Comparison of ENCODE assay signal across 17 mouse cellular contexts in the genomic region with DNA sequence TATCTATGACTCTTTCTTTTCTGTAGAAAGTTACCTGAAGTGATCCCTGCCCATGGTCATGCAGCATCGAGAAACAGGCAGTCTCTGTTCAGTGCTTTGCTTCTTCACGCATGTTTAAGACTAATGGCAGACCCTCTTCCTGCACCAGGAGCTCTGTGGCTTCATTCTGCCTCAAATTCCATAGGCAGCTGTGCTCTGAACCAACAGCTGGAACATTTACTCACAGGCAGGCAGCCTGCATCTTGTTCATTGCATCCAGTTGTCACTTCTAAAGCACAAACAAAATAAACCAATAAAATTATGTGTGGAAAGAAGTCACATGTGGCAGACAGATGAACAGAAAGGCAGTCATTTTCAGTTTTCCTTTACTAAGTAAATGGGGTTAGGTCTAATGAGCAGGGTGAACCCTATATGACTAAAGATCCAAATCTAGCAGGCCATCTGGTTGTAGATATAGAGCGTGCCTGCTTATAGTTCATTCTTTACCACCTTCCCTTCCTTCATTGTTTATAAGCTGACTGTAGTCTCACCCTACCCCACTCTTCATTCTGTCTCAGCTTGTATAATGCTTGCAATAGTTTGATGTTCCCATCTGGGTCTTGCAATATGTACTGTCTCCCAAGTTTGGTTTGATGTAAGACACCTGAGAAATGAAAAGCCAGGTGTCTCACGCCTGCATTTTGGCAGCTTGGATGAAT.
A peak's percentile ranks its signal among the peaks of the same experiment; 100 is the strongest.
DNase-seq lines count a peak whose midpoint lies in the region; ATAC-seq and TF ChIP-seq lines count a peak whose summit lies in the region.
"Had no signal": no experiment of that assay in that cellular context is flagged by ENCODE, and none has a peak within 500 bp of the region (broad histone marks: within the 10 kb centered on the region; RNA-seq: fewer than 3 reads in every experiment).

No protein-coding gene starts in this region.

- no peak overlapping the region for H3K4me2 ChIP-seq in hindbrain, embryonic 16.5 days (ENCODE audit: low read length)
- no peak overlapping the region for H3K4me2 ChIP-seq in hindbrain, embryonic 14.5 days (replicated peaks)
- no peak overlapping the region for H3K4me2 ChIP-seq in lung, postnatal 0 days (replicated peaks; ENCODE audit: low read depth, low read length)
- H3K4me2 ChIP-seq in stomach, embryonic 15.5 days, result no peak overlapping the region
- H3K4me2 ChIP-seq in forebrain, postnatal 0 days (ENCODE audit: low read depth), result no peak overlapping the region
- H3K4me2 ChIP-seq: forebrain, embryonic 13.5 days had no signal

- no peaks in the 10 kb centered on the region for H3K4me1 ChIP-seq in hindbrain, embryonic 16.5 days (ENCODE audit: control insufficient read depth, insufficient read depth, low read depth, low read length)
- no peaks in the 10 kb centered on the region for H3K4me1 ChIP-seq in hindbrain, embryonic 14.5 days (replicated peaks; ENCODE audit: control insufficient read depth, insufficient read depth, low read length)
- H3K4me1 ChIP-seq in lung, postnatal 0 days (ENCODE audit: insufficient read depth, low read depth, low read length), result no peaks in the 10 kb centered on the region
- H3K4me1 ChIP-seq in stomach, embryonic 15.5 days, result no peaks in the 10 kb centered on the region
- no peaks in the 10 kb centered on the region for H3K4me1 ChIP-seq in forebrain, postnatal 0 days (ENCODE audit: insufficient read depth)
- H3K4me1 ChIP-seq: forebrain, embryonic 13.5 days; midbrain, embryonic 10.5 days had no signal

- no peaks in the 10 kb centered on the region for H3K27me3 ChIP-seq in hindbrain, embryonic 16.5 days (replicated peaks; ENCODE audit: control insufficient read depth, insufficient read depth, low read length)
- H3K27me3 ChIP-seq in hindbrain, embryonic 14.5 days (ENCODE audit: control insufficient read depth, insufficient read depth, low read length), result no peaks in the 10 kb centered on the region
- H3K27me3 ChIP-seq in lung, postnatal 0 days (replicated peaks; ENCODE audit: insufficient read depth, low read length), result no peaks in the 10 kb centered on the region
- H3K27me3 ChIP-seq in stomach, embryonic 15.5 days (replicated peaks), result no peaks in the 10 kb centered on the region
- no peaks in the 10 kb centered on the region for H3K27me3 ChIP-seq in forebrain, postnatal 0 days (ENCODE audit: insufficient read depth, low read length)
- H3K27me3 ChIP-seq: forebrain, embryonic 13.5 days had no signal

- TF ChIP-seq EP300 in lung, postnatal 0 days (IDR thresholded peaks at IDR 0.05), result no peak

- no peak for TF ChIP-seq CTCF in lung, postnatal 0 days (IDR thresholded peaks at IDR 0.05)
- TF ChIP-seq CTCF in forebrain, postnatal 0 days (IDR thresholded peaks at IDR 0.05; ENCODE audit: low read depth), result no peak

- no peak overlapping the region for H3K27ac ChIP-seq in hindbrain, embryonic 16.5 days (ENCODE audit: low read depth, low read length)
- H3K27ac ChIP-seq in hindbrain, embryonic 14.5 days, result no peak overlapping the region
- H3K27ac ChIP-seq in lung, postnatal 0 days (ENCODE audit: low read length), result no peak overlapping the region
- H3K27ac ChIP-seq in stomach, embryonic 15.5 days, result no peak overlapping the region
- no peak overlapping the region for H3K27ac ChIP-seq in forebrain, postnatal 0 days (ENCODE audit: low read depth, low read length)
- H3K27ac ChIP-seq: forebrain, embryonic 13.5 days; macrophage; midbrain, embryonic 10.5 days had no signal

- no peak overlapping the region for H3K9ac ChIP-seq in hindbrain, embryonic 16.5 days (ENCODE audit: low read depth, low read length)
- no peak overlapping the region for H3K9ac ChIP-seq in hindbrain, embryonic 14.5 days
- H3K9ac ChIP-seq in lung, postnatal 0 days (replicated peaks; ENCODE audit: low read depth), result no peak overlapping the region
- H3K9ac ChIP-seq in stomach, embryonic 15.5 days, result no peak overlapping the region
- H3K9ac ChIP-seq in forebrain, postnatal 0 days, result no peak overlapping the region
- H3K9ac ChIP-seq: forebrain, embryonic 13.5 days had no signal

- peak; percentile 37; the same call in 1 of the 2 replicates for ATAC-seq in hindbrain, embryonic 16.5 days
- no peak for ATAC-seq in hindbrain, embryonic 14.5 days (ENCODE audit: low FRiP score)
- no peak for ATAC-seq in lung, postnatal 0 days
- ATAC-seq in stomach, embryonic 15.5 days (ENCODE audit: insufficient read depth, low FRiP score, low read depth), result peak; percentile 27; the same call in 1 of the 2 replicates
- no peak for ATAC-seq in forebrain, postnatal 0 days
- ATAC-seq: forebrain, embryonic 13.5 days; intestine, postnatal 0 days had no signal

- no peaks in the 10 kb centered on the region for H3K36me3 ChIP-seq in hindbrain, embryonic 16.5 days (ENCODE audit: control insufficient read depth, insufficient read depth, low read length)
- no peaks in the 10 kb centered on the region for H3K36me3 ChIP-seq in hindbrain, embryonic 14.5 days (replicated peaks; ENCODE audit: control insufficient read depth, insufficient read depth)
- H3K36me3 ChIP-seq in lung, postnatal 0 days (ENCODE audit: insufficient read depth, low read length), result no peaks in the 10 kb centered on the region
- no peaks in the 10 kb centered on the region for H3K36me3 ChIP-seq in stomach, embryonic 15.5 days
- no peaks in the 10 kb centered on the region for H3K36me3 ChIP-seq in forebrain, postnatal 0 days (ENCODE audit: insufficient read depth)
- H3K36me3 ChIP-seq: midbrain, embryonic 10.5 days had no signal

- H3K4me3 ChIP-seq in hindbrain, embryonic 16.5 days (ENCODE audit: low read length), result no peak overlapping the region
- no peak overlapping the region for H3K4me3 ChIP-seq in hindbrain, embryonic 14.5 days (replicated peaks; ENCODE audit: low read length)
- no peak overlapping the region for H3K4me3 ChIP-seq in lung, postnatal 0 days (ENCODE audit: low read depth, low read length)
- no peak overlapping the region for H3K4me3 ChIP-seq in stomach, embryonic 15.5 days (replicated peaks)
- no peak overlapping the region for H3K4me3 ChIP-seq in forebrain, postnatal 0 days (ENCODE audit: low read depth, low read length)
- H3K4me3 ChIP-seq: erythroblast, embryonic 14.5 days; forebrain, embryonic 13.5 days; midbrain, embryonic 10.5 days had no signal

- no peaks in the 10 kb centered on the region for H3K9me3 ChIP-seq in hindbrain, embryonic 16.5 days (ENCODE audit: control insufficient read depth, low read length)
- no peaks in the 10 kb centered on the region for H3K9me3 ChIP-seq in hindbrain, embryonic 14.5 days (ENCODE audit: control insufficient read depth, low read length)
- no peaks in the 10 kb centered on the region for H3K9me3 ChIP-seq in lung, postnatal 0 days (ENCODE audit: low read length)
- no peaks in the 10 kb centered on the region for H3K9me3 ChIP-seq in stomach, embryonic 15.5 days
- H3K9me3 ChIP-seq in forebrain, postnatal 0 days (ENCODE audit: low read length), result no peaks in the 10 kb centered on the region
- H3K9me3 ChIP-seq: forebrain, embryonic 13.5 days; midbrain, embryonic 10.5 days had no signal

- WGBS in hindbrain, embryonic 16.5 days, result 87% methylated on average over 4 of the region's 4 CpGs
- WGBS in hindbrain, embryonic 14.5 days, result 88% methylated on average over 4 of the region's 4 CpGs
- WGBS in lung, postnatal 0 days, result 59% methylated on average over 4 of the region's 4 CpGs
- 48% methylated on average over 4 of the region's 4 CpGs for WGBS in stomach, embryonic 15.5 days
- WGBS in forebrain, postnatal 0 days, result 84% methylated on average over 4 of the region's 4 CpGs

- no peak for DNase-seq in hindbrain, embryonic 14.5 days (ENCODE audit: low spot score)
- peak; percentile 4 for DNase-seq in kidney, postnatal 10 days
- no peak for DNase-seq in kidney, adult 9 months
- DNase-seq in lung, postnatal 0 days (ENCODE audit: low spot score), result peak; percentile 6
- DNase-seq in lung, postnatal 25 days (ENCODE audit: low spot score), result no peak
- DNase-seq in forebrain, postnatal 0 days, result no peak
- DNase-seq: adrenal gland, postnatal 36 days; B cell, adult 2 months; liver; thymus, postnatal 25 days had no signal

Comparison
In these comparisons a context has a peak if more than half of its experiments do, and no peak if none do; other contexts are left out.
1. ATAC-seq: peak in hindbrain, embryonic 16.5 days (single experiment) and stomach, embryonic 15.5 days (single experiment); none in hindbrain, embryonic 14.5 days (single experiment), lung, postnatal 0 days (single experiment) and forebrain, postnatal 0 days (single experiment).
2. DNase-seq: peak in kidney, postnatal 10 days (single experiment) and lung, postnatal 0 days (single experiment); none in hindbrain, embryonic 14.5 days (single experiment), kidney, adult 9 months (single experiment), lung, postnatal 25 days (single experiment) and forebrain, postnatal 0 days (single experiment).